Mouse (Mus musculus): ENCODE measurements around the gene Ptpn7.

GRCm38 (mm10) chr1:135168453-135169200 is 36.1 kb downstream of the Ptpn7 start:
- TF ChIP-seq CTCF (IDR thresholded peaks at IDR 0.05; ENCODE audit: low read depth): no peak
- TF ChIP-seq EP300 (IDR thresholded peaks at IDR 0.05; ENCODE audit: low read depth): no peak
